15 mouse cellular contexts compared by ENCODE assay signal in the genomic region with DNA sequence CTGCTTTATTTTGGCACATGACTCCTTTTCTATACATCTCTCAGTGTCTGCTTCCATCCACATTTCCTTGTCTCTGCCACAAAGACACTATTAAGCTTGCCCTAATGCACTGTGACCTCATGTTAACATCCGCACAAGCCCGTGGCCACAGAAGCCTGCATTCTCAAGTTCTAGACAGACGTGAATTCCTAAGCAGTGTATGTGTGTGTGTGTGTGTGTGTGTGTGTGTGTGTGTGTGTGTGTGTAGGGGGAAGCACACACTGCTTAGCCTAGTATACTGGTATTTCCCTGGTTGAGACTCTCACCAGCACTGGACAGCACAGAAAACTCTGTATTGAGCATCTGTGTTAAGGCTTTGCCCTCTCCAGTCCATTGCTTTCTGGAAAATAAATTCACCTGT.
DNase-seq lines count a peak whose midpoint lies in the region; ATAC-seq and TF ChIP-seq lines count a peak whose summit lies in the region.
"Had no signal": no experiment of that assay in that cellular context is flagged by ENCODE, and none has a peak within 500 bp of the region (broad histone marks: within the 10 kb centered on the region; RNA-seq: fewer than 3 reads in every experiment).

No protein-coding gene starts in this region.

- H3K4me2 ChIP-seq in kidney, embryonic 15.5 days, result no peak overlapping the region
- no peak overlapping the region for H3K4me2 ChIP-seq in neural tube, embryonic 12.5 days (replicated peaks)
- H3K4me2 ChIP-seq: embryonic facial prominence, embryonic 12.5 days; forebrain, embryonic 15.5 days; limb, embryonic 15.5 days; lung, embryonic 15.5 days had no signal

- H3K4me3 ChIP-seq in kidney, embryonic 15.5 days (replicated peaks), result no peak overlapping the region
- H3K4me3 ChIP-seq in C2C12 (ENCODE audit: insufficient read depth, poor library complexity, severe bottlenecking), result no peak overlapping the region
- no peak overlapping the region for H3K4me3 ChIP-seq in neural tube, embryonic 12.5 days
- H3K4me3 ChIP-seq: embryonic facial prominence, embryonic 12.5 days; forebrain, embryonic 15.5 days; layer of hippocampus, adult 2 months; limb, embryonic 15.5 days; lung, embryonic 15.5 days had no signal

- H3K79me2 ChIP-seq in C2C12 (ENCODE audit: control insufficient read depth, insufficient read depth), result no peaks in the 10 kb centered on the region

- no peaks in the 10 kb centered on the region for H3K27me3 ChIP-seq in kidney, embryonic 15.5 days
- no peaks in the 10 kb centered on the region for H3K27me3 ChIP-seq in C2C12 (ENCODE audit: control insufficient read depth, insufficient read depth, insufficient read length)
- no peaks in the 10 kb centered on the region for H3K27me3 ChIP-seq in neural tube, embryonic 12.5 days (replicated peaks)
- H3K27me3 ChIP-seq: CH12.LX; embryonic facial prominence, embryonic 12.5 days; forebrain, embryonic 15.5 days; limb, embryonic 15.5 days; lung, embryonic 15.5 days had no signal

- no peak for DNase-seq in kidney, postnatal 36 days
- DNase-seq in embryo, embryonic 9.5 days (ENCODE audit: extremely low spot score), result peak; percentile 40
- DNase-seq in left cerebral cortex, postnatal 14 days (ENCODE audit: low spot score in 2 of 2), result no peak
- no peak for DNase-seq in cerebellum, postnatal 36 days
- DNase-seq: thymus, adult 18-20 months had no signal

- H3K79me3 ChIP-seq in C2C12 (ENCODE audit: low read depth), result no peaks in the 10 kb centered on the region

- no peak overlapping the region for H3K9ac ChIP-seq in kidney, embryonic 15.5 days
- no peak overlapping the region for H3K9ac ChIP-seq in neural tube, embryonic 12.5 days
- H3K9ac ChIP-seq: embryonic facial prominence, embryonic 12.5 days; forebrain, embryonic 15.5 days; limb, embryonic 15.5 days; lung, embryonic 15.5 days had no signal

- intact Hi-C loops in left cerebral cortex, postnatal 14 days (cut with DNase I), result no loop called here

- H3ac ChIP-seq in C2C12 (ENCODE audit: control insufficient read depth, insufficient read length, low read depth), result no peak overlapping the region

- TF ChIP-seq CTCF in C2C12 (IDR thresholded peaks at IDR 0.05; ENCODE audit: control insufficient read depth, insufficient read depth, insufficient read length), result no peak

- 0 out of 2 replicates have a peak overlapping the region, but pooled peaks have one; percentile 14 for H3K27ac ChIP-seq in kidney, embryonic 15.5 days
- no peak overlapping the region for H3K27ac ChIP-seq in neural tube, embryonic 12.5 days
- H3K27ac ChIP-seq: embryonic facial prominence, embryonic 12.5 days; forebrain, embryonic 15.5 days; layer of hippocampus, adult 2 months; limb, embryonic 15.5 days had no signal

- no peak for ATAC-seq in kidney, embryonic 15.5 days (replicated peaks; ENCODE audit: low FRiP score)
- ATAC-seq in neural tube, embryonic 12.5 days (ENCODE audit: low FRiP score, low read depth), result peak; percentile 52
- ATAC-seq: forebrain, embryonic 15.5 days; inflammation-experienced regulatory T-cells, adult 6 months had no signal

- H3K36me3 ChIP-seq in kidney, embryonic 15.5 days, result no peaks in the 10 kb centered on the region
- no peaks in the 10 kb centered on the region for H3K36me3 ChIP-seq in C2C12 (ENCODE audit: control insufficient read depth, insufficient read depth)
- no peaks in the 10 kb centered on the region for H3K36me3 ChIP-seq in neural tube, embryonic 12.5 days
- H3K36me3 ChIP-seq: embryonic facial prominence, embryonic 12.5 days; forebrain, embryonic 15.5 days; limb, embryonic 15.5 days; lung, embryonic 15.5 days had no signal

- WGBS in kidney, embryonic 15.5 days, result 36% methylated on average over 3 of the region's 3 CpGs
- 4% methylated on average over 3 of the region's 3 CpGs for WGBS in neural tube, embryonic 12.5 days

- H3K4me1 ChIP-seq in kidney, embryonic 15.5 days, result peaks cover 42% of the 10 kb centered on the region
- H3K4me1 ChIP-seq in neural tube, embryonic 12.5 days, result peaks cover 17% of the 10 kb centered on the region

- H3K9me3 ChIP-seq in kidney, embryonic 15.5 days (replicated peaks), result no peaks in the 10 kb centered on the region
- no peaks in the 10 kb centered on the region for H3K9me3 ChIP-seq in neural tube, embryonic 12.5 days
- H3K9me3 ChIP-seq: embryonic facial prominence, embryonic 12.5 days; forebrain, embryonic 15.5 days; limb, embryonic 15.5 days; lung, embryonic 15.5 days had no signal

TF ChIP-seq in C2C12, 6 proteins besides CTCF, POLR2A, EP300 and RAD21:
- TF ChIP-seq MAX (IDR thresholded peaks at IDR 0.05), result peak; percentile 35
- TF ChIP-seq CEBPB (IDR thresholded peaks at IDR 0.05; ENCODE audit: low read depth), result no peak
TF ChIP-seq in C2C12: peak in this region for 1.
